In genomic region chr11:60163362-60163761, GRCm38 (mm10) we compare ENCODE assay signal across 16 mouse cellular contexts.
"Had no signal": no experiment of that assay in that cellular context is flagged by ENCODE, and none has a peak within 500 bp of the region (broad histone marks: within the 10 kb centered on the region; RNA-seq: fewer than 3 reads in every experiment).

No protein-coding gene starts in this region.

- DNase-seq: kidney, adult 11 months; kidney, adult 9 months; kidney, postnatal 36 days; liver, postnatal 0 days; lung, postnatal 36 days; midbrain, embryonic 14.5 days; retina, postnatal 1 day; right cerebral cortex, postnatal 4 days; spleen, adult 18-20 months had no signal

- H3K9me3 ChIP-seq: limb, embryonic 10.5 days; liver, embryonic 12.5 days; midbrain, embryonic 10.5 days; neural tube, embryonic 12.5 days had no signal

- ATAC-seq: liver, embryonic 12.5 days; liver, postnatal 0 days; lung, postnatal 0 days had no signal

- H3K9ac ChIP-seq: liver, postnatal 0 days; neural tube, embryonic 12.5 days had no signal

- H3K27me3 ChIP-seq: liver, embryonic 12.5 days; neural tube, embryonic 12.5 days had no signal

- H3K4me3 ChIP-seq: left cerebral cortex, adult 2 months; limb, embryonic 10.5 days; liver, embryonic 12.5 days; midbrain, embryonic 10.5 days; myocyte; neural tube, embryonic 12.5 days had no signal

- H3K4me2 ChIP-seq: neural tube, embryonic 12.5 days had no signal

- H3K27ac ChIP-seq: left cerebral cortex, adult 2 months; limb, embryonic 10.5 days; midbrain, embryonic 10.5 days; neural tube, embryonic 12.5 days had no signal
